Mouse (Mus musculus) hindbrain, embryonic 14.5 days (tissue): ENCODE data around the gene Gan. TPM values are rescaled to one million over a fixed set of nuclear protein-coding genes. Genes with fewer than 3 reads are reported as not detected.

Experiments
- ATAC-seq: fragments of 200-750 bp; cut with Nextera tagmentation; 2 replicates; pipeline ENCODE4 v1.8.0; 2017; ENCODE audit warnings: moderate number of reproducible peaks, mild to moderate bottlenecking, moderate TSS enrichment, moderate library complexity; ENCODE audit not compliant: low FRiP score
- DNase-seq: peaks from one replicate; pipeline ENCODE4 v3.0.0-alpha.2; 2015; ENCODE audit warnings: low spot score
- H3K27ac ChIP-seq: fragments of 300-500 bp; sonication (generic); 2 replicates; pipeline ENCODE4 v1.5.1; 2014; ENCODE audit warnings: mild to moderate bottlenecking, moderate library complexity
- H3K27me3 ChIP-seq: fragments of 300-500 bp; sonication (generic); 2 replicates; pipeline ENCODE4 v1.6.1; 2014; ENCODE audit warnings: mild to moderate bottlenecking, low read length, mixed read lengths; ENCODE audit not compliant: control insufficient read depth, insufficient read depth
- H3K36me3 ChIP-seq: fragments of 300-500 bp; sonication (generic); replicated peaks from 2 replicates; pipeline ENCODE4 v1.6.1; 2014; ENCODE audit not compliant: control insufficient read depth, insufficient read depth
- H3K4me1 ChIP-seq: fragments of 300-500 bp; sonication (generic); replicated peaks from 2 replicates; pipeline ENCODE4 v1.6.1; 2014; ENCODE audit warnings: antibody characterized with exemption, low read length, mixed read lengths; ENCODE audit not compliant: control insufficient read depth, insufficient read depth
- H3K4me2 ChIP-seq: fragments of 300-500 bp; sonication (generic); replicated peaks from 2 replicates; pipeline ENCODE4 v1.6.1; 2014; ENCODE audit warnings: mild to moderate bottlenecking, moderate library complexity
- H3K4me3 ChIP-seq: fragments of 300-500 bp; sonication (generic); replicated peaks from 2 replicates; pipeline ENCODE4 v1.5.1; 2014; ENCODE audit warnings: mild to moderate bottlenecking, low read length
- H3K9ac ChIP-seq: fragments of 300-500 bp; sonication (generic); 2 replicates; pipeline ENCODE4 v1.6.1; 2014
- H3K9me3 ChIP-seq: fragments of 300-500 bp; sonication (generic); 2 replicates; pipeline ENCODE4 v1.6.1; 2016; ENCODE audit warnings: low read length; ENCODE audit not compliant: control insufficient read depth
- WGBS: fragments of 180-500 bp; shearing (Covaris S2); extraction: QIAGEN DNeasy Blood & Tissue Kit; methylation state at CpG from one replicate; pipeline ENCODE4 v1.1.7; 2014; 5-methylcytosine and 5-hydroxymethylcytosine counted together
- polyA plus RNA-seq: library from polyadenylated mRNA; unstranded; fragments of >200 nt; fragmentation: Nextera tagmentation; extraction: Ambion mirVana; gene quantifications from 2 replicates; pipeline ENCODE4 v1.2.1, GENCODE M21; 2014

The Gan gene
- polyA plus RNA-seq, 1 experiment from 2014 or later = 4.7 TPM

GRCm38 (mm10) chr8:117121277-117121676 is 36.7 kb upstream of the Gan start:
- 69% methylated on average over 8 of the region's 8 CpGs for WGBS

GRCm38 (mm10) chr8:117123850-117124633 is 33.9 kb upstream of the Gan start:
- no peak overlapping the region for H3K9ac ChIP-seq
- H3K27ac ChIP-seq = no peak overlapping the region
- H3K4me1 ChIP-seq = no peaks in the 10 kb centered on the region
- no peak overlapping the region for H3K4me2 ChIP-seq
- H3K36me3 ChIP-seq = no peaks in the 10 kb centered on the region
- ATAC-seq = no peak
- H3K9me3 ChIP-seq = no peaks in the 10 kb centered on the region
- DNase-seq = no peak
- no peak overlapping the region for H3K4me3 ChIP-seq
- 83% methylated on average over 13 of the region's 13 CpGs for WGBS
- no peaks in the 10 kb centered on the region for H3K27me3 ChIP-seq

More at GRCm38 (mm10) chr8:117121277-117121676, 36.7 kb upstream of the Gan start:
- H3K4me3 ChIP-seq = no peak overlapping the region
- no peak overlapping the region for H3K9ac ChIP-seq
- no peaks in the 10 kb centered on the region for H3K4me1 ChIP-seq
- H3K9me3 ChIP-seq = no peaks in the 10 kb centered on the region
- H3K27me3 ChIP-seq = no peaks in the 10 kb centered on the region
- ATAC-seq (no peak), DNase-seq (no peak)
- H3K36me3 ChIP-seq = no peaks in the 10 kb centered on the region
- no peak overlapping the region for H3K4me2 ChIP-seq
- no peak overlapping the region for H3K27ac ChIP-seq

- DNase-seq (no peak), ATAC-seq (no peak)
- Histone ChIP-seq H3K27ac (no peak overlapping the region), H3K4me3 (no peak overlapping the region), H3K9ac (no peak overlapping the region), H3K4me1 (no peaks in the 10 kb centered on the region), H3K27me3 (no peaks in the 10 kb centered on the region), H3K4me2 (no peak overlapping the region), H3K36me3 (no peaks in the 10 kb centered on the region), H3K9me3 (no peaks in the 10 kb centered on the region)
- 95% methylated on average over 3 of the region's 3 CpGs for WGBS
Measured at GRCm38 (mm10) chr8:117125854-117126253, 32.1 kb upstream of the Gan start.

- Histone ChIP-seq H3K4me3 (no peak overlapping the region), H3K4me2 (no peak overlapping the region), H3K27me3 (no peaks in the 10 kb centered on the region), H3K4me1 (no peaks in the 10 kb centered on the region), H3K36me3 (no peaks in the 10 kb centered on the region), H3K27ac (no peak overlapping the region), H3K9me3 (no peaks in the 10 kb centered on the region), H3K9ac (no peak overlapping the region)
- WGBS = 94% methylated on average over 3 of the region's 3 CpGs
- ATAC-seq = no peak
- DNase-seq = no peak
Measured at GRCm38 (mm10) chr8:117126411-117126810, 31.5 kb upstream of the Gan start.

GRCm38 (mm10) chr8:117127063-117127462 is 30.9 kb upstream of the Gan start:
- Histone ChIP-seq H3K9ac (no peak overlapping the region), H3K9me3 (no peaks in the 10 kb centered on the region), H3K36me3 (no peaks in the 10 kb centered on the region), H3K27ac (no peak overlapping the region), H3K4me1 (no peaks in the 10 kb centered on the region), H3K27me3 (no peaks in the 10 kb centered on the region), H3K4me3 (no peak overlapping the region), H3K4me2 (no peak overlapping the region)
- WGBS = 89% methylated on average over 8 of the region's 8 CpGs
- ATAC-seq (no peak), DNase-seq (no peak)

- Histone ChIP-seq H3K4me2 (no peak overlapping the region), H3K36me3 (no peaks in the 10 kb centered on the region), H3K4me3 (no peak overlapping the region)
Measured at GRCm38 (mm10) chr8:117133702-117134101, 24.2 kb upstream of the Gan start.

GRCm38 (mm10) chr8:117136351-117136750 is 21.6 kb upstream of the Gan start:
- Histone ChIP-seq H3K27ac (no peak overlapping the region), H3K9ac (no peak overlapping the region), H3K36me3 (no peaks in the 10 kb centered on the region), H3K27me3 (no peaks in the 10 kb centered on the region), H3K4me3 (no peak overlapping the region), H3K4me2 (no peak overlapping the region), H3K4me1 (no peaks in the 10 kb centered on the region), H3K9me3 (no peaks in the 10 kb centered on the region)
- 13% methylated on average over 4 of the region's 4 CpGs for WGBS
- DNase-seq (no peak), ATAC-seq (no peak)

More at GRCm38 (mm10) chr8:117133702-117134101, 24.2 kb upstream of the Gan start:
- WGBS = 90% methylated on average over 3 of the region's 3 CpGs
- H3K27ac ChIP-seq = no peak overlapping the region
- H3K27me3 ChIP-seq = no peaks in the 10 kb centered on the region
- no peaks in the 10 kb centered on the region for H3K4me1 ChIP-seq
- no peak overlapping the region for H3K9ac ChIP-seq
- no peaks in the 10 kb centered on the region for H3K9me3 ChIP-seq
- no peak for DNase-seq
- ATAC-seq = no peak

- no peak overlapping the region for H3K27ac ChIP-seq
- no peaks in the 10 kb centered on the region for H3K9me3 ChIP-seq
- ATAC-seq (no peak), DNase-seq (no peak)
- H3K4me3 ChIP-seq = no peak overlapping the region
- WGBS = 66% methylated on average over 2 of the region's 2 CpGs
- no peaks in the 10 kb centered on the region for H3K36me3 ChIP-seq
- no peak overlapping the region for H3K9ac ChIP-seq
- no peaks in the 10 kb centered on the region for H3K27me3 ChIP-seq
- H3K4me1 ChIP-seq = no peaks in the 10 kb centered on the region
- H3K4me2 ChIP-seq = no peak overlapping the region
Measured at GRCm38 (mm10) chr8:117136763-117137162, 21.2 kb upstream of the Gan start.

GRCm38 (mm10) chr8:117137357-117137756 is 20.6 kb upstream of the Gan start:
- no peaks in the 10 kb centered on the region for H3K27me3 ChIP-seq
- H3K27ac ChIP-seq = no peak overlapping the region
- H3K9me3 ChIP-seq = no peaks in the 10 kb centered on the region
- no peaks in the 10 kb centered on the region for H3K36me3 ChIP-seq
- 71% methylated on average over 11 of the region's 11 CpGs for WGBS
- no peak overlapping the region for H3K9ac ChIP-seq
- no peaks in the 10 kb centered on the region for H3K4me1 ChIP-seq
- H3K4me2 ChIP-seq = no peak overlapping the region
- DNase-seq (no peak), ATAC-seq (no peak)
- no peak overlapping the region for H3K4me3 ChIP-seq
